Mouse (Mus musculus) limb, embryonic 14.5 days (tissue): ENCODE measurements around the gene Atp2c2. TPM values are rescaled to one million over a fixed set of nuclear protein-coding genes. Genes with fewer than 3 reads are reported as not detected.

Experiments
- ATAC-seq: fragments of 200-750 bp; cut with Nextera tagmentation; 2 replicates; pipeline ENCODE4 v1.8.0; 2017; ENCODE audit warnings: low read depth, moderate number of reproducible peaks, moderate TSS enrichment; ENCODE audit not compliant: low FRiP score
- DNase-seq: peaks from one replicate; pipeline ENCODE4 v3.0.0-alpha.2; 2015; ENCODE audit warnings: low spot score
- H3K27ac ChIP-seq: fragments of 300-500 bp; sonication (generic); replicated peaks from 2 replicates; pipeline ENCODE4 v1.5.1; 2014; ENCODE audit warnings: low read depth, mild to moderate bottlenecking, low read length, moderate library complexity, mixed read lengths
- H3K27me3 ChIP-seq: fragments of 300-500 bp; sonication (generic); 2 replicates; pipeline ENCODE4 v1.6.1; 2014; ENCODE audit warnings: low read length, mixed read lengths; ENCODE audit not compliant: control insufficient read depth, insufficient read depth
- H3K36me3 ChIP-seq: fragments of 300-500 bp; sonication (generic); 2 replicates; pipeline ENCODE4 v1.6.1; 2014; ENCODE audit warnings: mild to moderate bottlenecking, low read length, moderate library complexity, mixed read lengths; ENCODE audit not compliant: control insufficient read depth, insufficient read depth
- H3K4me1 ChIP-seq: fragments of 300-500 bp; sonication (generic); 2 replicates; pipeline ENCODE4 v1.6.1; 2014; ENCODE audit warnings: antibody characterized with exemption, low read length, mixed read lengths; ENCODE audit not compliant: control insufficient read depth, insufficient read depth
- H3K4me2 ChIP-seq: fragments of 300-500 bp; sonication (generic); replicated peaks from 2 replicates; pipeline ENCODE4 v1.6.1; 2014; ENCODE audit warnings: low read depth, mild to moderate bottlenecking, low read length, moderate library complexity; ENCODE audit not compliant: severe bottlenecking
- H3K4me3 ChIP-seq: fragments of 300-500 bp; sonication (generic); replicated peaks from 2 replicates; pipeline ENCODE4 v1.5.1; 2014; ENCODE audit warnings: low read length
- H3K9ac ChIP-seq: fragments of 300-500 bp; sonication (generic); 2 replicates; pipeline ENCODE4 v1.6.1; 2014; ENCODE audit warnings: mild to moderate bottlenecking, low read depth, low read length, moderate library complexity; ENCODE audit not compliant: severe bottlenecking
- H3K9me3 ChIP-seq: fragments of 300-500 bp; sonication (generic); 2 replicates; pipeline ENCODE4 v1.6.1; 2016; ENCODE audit warnings: low read length; ENCODE audit not compliant: control insufficient read depth
- POLR2A ChIP-seq: fragments of 200-500 bp; IDR thresholded peaks from 2 replicates; pipeline ENCODE4 v1.8.0; 2012; ENCODE audit warnings: inconsistent platforms, mild to moderate bottlenecking, moderate library complexity, borderline replicate concordance; ENCODE audit not compliant: insufficient read depth, insufficient read length; ENCODE audit errors: extremely low read depth
- WGBS: fragments of 180-500 bp; shearing (Covaris S2); extraction: QIAGEN DNeasy Blood & Tissue Kit; methylation state at CpG from one replicate; pipeline ENCODE4 v1.1.7; 2014; 5-methylcytosine and 5-hydroxymethylcytosine counted together
- polyA plus RNA-seq, 2 experiments: library from polyadenylated mRNA; depleted of rRNA in 1 of 2; stranded (reverse) in 1 of 2; unstranded in 1 of 2; fragments of >200 nt; fragmentation: Nextera tagmentation in 1 of 2; extraction: Ambion mirVana in 1 of 2; gene quantifications; 2 replicates each; pipeline versions ENCODE4 v1.2.1 to v1.2.3; 2012 to 2014

Gene Atp2c2
- polyA plus RNA-seq, 2 experiments, result 2.6 to 3.1 TPM

DNA sequence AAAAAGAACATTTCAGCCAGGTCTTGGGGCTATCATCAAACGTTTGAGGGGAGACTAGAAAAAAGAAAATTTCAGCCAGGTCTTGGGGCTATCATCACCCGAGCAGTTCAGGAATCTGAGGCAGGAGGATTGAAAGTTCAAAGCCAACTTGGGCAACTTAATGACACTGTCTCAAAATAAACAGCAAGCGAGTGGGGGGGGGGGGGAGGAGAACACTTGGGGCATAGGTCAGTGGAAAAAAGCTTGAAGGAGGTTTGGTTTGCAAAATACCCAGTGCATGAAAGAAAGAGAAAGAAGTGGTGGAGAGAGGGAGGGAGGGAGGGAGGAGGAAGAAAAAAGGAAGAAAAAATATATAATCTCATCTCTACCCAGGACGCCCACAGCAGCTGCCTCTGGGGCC is 87.5 kb downstream of the Atp2c2 start:
- Histone ChIP-seq H3K36me3 (no peaks in the 10 kb centered on the region), H3K27ac (no peak overlapping the region), H3K9me3 (no peaks in the 10 kb centered on the region), H3K9ac (no peak overlapping the region), H3K4me3 (no peak overlapping the region), H3K27me3 (no peaks in the 10 kb centered on the region), H3K4me1 (0 out of 2 replicates have a peak, but pooled peaks cover 9% of the 10 kb centered on the region), H3K4me2 (no peak overlapping the region)
- 41% methylated on average over 4 of the region's 4 CpGs for WGBS
- ATAC-seq (no peak), DNase-seq (no peak)
- no peak for TF ChIP-seq POLR2A

DNA sequence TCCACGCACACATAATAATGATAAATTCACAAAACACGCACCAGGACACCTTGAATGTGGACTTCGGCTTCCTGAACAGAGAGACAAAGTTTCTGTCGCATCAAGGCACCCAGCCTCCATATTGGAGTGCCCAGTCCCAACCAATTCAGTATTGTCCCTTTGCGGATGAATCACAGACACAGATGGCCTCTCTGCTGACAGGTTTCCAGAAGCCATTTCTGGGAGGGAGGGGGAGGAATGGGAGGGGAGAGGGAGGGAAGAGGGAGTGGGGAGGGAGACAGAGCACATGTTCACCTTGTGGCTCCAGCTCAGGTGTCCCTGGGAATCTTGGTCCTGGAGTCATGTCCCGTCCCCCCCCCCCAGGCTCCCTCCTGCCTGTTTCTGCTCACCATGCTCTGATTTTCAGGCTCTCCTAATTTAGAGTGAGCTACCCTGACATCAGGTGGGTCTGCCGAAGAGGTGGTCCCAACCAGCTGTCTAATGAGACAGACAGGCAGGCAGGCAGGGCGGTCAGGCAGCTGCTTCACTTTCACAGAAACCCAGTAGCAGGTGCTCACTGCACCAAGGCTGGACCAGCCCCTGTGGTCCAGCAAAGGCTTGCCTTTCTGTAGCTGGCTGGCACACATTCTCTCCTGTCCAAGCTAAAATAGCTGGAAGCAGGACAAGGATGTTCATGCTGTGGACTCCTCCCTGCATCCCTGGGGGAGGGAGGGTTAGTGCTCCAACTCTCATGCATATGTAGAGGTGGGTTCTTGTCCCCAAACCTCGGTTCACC is 89.0 kb downstream of the Atp2c2 start:
- no peak overlapping the region for H3K4me2 ChIP-seq
- DNase-seq, result no peak
- no peaks in the 10 kb centered on the region for H3K27me3 ChIP-seq
- no peak for TF ChIP-seq POLR2A
- WGBS, result 66% methylated on average over 9 of the region's 9 CpGs
- no peak overlapping the region for H3K27ac ChIP-seq
- 0 out of 2 replicates have a peak, but pooled peaks cover 9% of the 10 kb centered on the region for H3K4me1 ChIP-seq
- H3K9ac ChIP-seq, result no peak overlapping the region
- ATAC-seq, result no peak
- no peak overlapping the region for H3K4me3 ChIP-seq
- H3K9me3 ChIP-seq, result no peaks in the 10 kb centered on the region
- no peaks in the 10 kb centered on the region for H3K36me3 ChIP-seq

DNA sequence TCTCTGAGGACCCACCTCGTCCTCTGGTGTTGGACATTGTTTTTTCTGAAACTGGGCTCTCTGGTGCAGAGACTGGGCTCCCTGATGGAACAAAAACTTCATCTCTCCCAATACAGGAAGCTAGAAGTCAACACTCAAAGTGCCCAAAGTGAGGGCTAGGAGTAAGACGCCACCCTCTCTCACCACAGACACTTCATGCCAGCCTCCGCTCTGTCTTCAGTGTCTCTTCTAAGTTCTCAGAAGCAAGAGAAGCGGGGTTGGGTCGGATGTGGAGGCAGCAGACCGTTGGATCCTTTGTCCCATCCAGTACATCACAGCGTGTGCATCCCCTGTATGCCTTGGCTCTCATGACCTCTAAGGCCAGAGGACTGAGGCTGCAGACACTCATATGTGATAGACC is 89.8 kb downstream of the Atp2c2 start:
- Histone ChIP-seq H3K9me3 (no peaks in the 10 kb centered on the region), H3K4me1 (0 out of 2 replicates have a peak, but pooled peaks cover 9% of the 10 kb centered on the region), H3K4me2 (no peak overlapping the region), H3K27me3 (no peaks in the 10 kb centered on the region), H3K27ac (no peak overlapping the region), H3K36me3 (no peaks in the 10 kb centered on the region), H3K4me3 (no peak overlapping the region), H3K9ac (no peak overlapping the region)
- DNase-seq (no peak), ATAC-seq (no peak)
- no peak for TF ChIP-seq POLR2A
- WGBS, result 89% methylated on average over 7 of the region's 7 CpGs

DNA sequence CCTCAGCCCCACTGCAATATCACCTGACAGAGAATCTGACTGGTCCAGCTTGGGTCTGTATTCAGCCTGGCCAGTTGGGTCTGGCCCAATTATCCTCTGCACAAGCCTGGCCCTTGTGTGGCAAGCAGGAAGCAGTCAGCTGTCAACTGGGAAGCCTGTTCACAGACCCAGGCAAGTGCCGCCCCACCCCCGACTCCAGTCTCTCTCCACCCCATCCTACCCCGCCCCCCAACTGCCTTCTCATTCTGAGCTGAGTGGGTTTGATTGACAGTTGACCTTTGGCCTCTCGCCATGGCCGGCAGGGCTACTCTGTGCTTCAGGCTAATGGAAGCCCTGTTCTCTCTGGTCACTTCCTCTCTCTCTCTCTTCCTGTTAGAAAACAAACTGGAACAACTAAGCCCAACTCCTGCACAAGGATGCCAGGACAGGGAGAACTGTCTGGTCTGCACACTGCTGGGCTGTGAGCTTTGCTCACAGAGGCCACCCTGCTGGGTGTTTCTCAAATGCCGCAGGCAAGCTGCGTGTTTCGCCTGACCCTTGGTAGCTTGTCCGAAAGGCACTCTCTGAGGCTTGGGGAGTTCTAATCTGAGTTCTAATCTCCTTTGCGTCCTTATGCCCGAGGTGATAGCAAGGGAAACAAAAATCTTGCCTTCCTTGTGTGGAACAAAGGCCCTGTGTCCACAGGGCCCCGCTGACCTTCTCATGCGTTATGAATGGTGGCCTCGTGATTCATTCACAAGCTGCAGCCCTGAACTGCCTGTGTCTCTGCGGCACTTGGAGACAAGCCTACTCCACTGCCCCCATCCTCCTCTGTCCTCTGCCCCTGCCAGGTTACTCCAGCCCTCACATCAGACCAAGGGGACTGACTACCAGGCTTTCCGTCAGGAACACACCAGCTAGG is 92.2 kb downstream of the Atp2c2 start:
- no peaks in the 10 kb centered on the region for H3K27me3 ChIP-seq
- no peak overlapping the region for H3K4me2 ChIP-seq
- no peaks in the 10 kb centered on the region for H3K9me3 ChIP-seq
- no peak overlapping the region for H3K9ac ChIP-seq
- ATAC-seq (no peak), DNase-seq (no peak)
- no peak overlapping the region for H3K4me3 ChIP-seq
- WGBS, result 37% methylated on average over 16 of the region's 16 CpGs
- no peaks in the 10 kb centered on the region for H3K36me3 ChIP-seq
- no peak for TF ChIP-seq POLR2A
- 0 out of 2 replicates have a peak, but pooled peaks cover 9% of the 10 kb centered on the region for H3K4me1 ChIP-seq
- no peak overlapping the region for H3K27ac ChIP-seq

DNA sequence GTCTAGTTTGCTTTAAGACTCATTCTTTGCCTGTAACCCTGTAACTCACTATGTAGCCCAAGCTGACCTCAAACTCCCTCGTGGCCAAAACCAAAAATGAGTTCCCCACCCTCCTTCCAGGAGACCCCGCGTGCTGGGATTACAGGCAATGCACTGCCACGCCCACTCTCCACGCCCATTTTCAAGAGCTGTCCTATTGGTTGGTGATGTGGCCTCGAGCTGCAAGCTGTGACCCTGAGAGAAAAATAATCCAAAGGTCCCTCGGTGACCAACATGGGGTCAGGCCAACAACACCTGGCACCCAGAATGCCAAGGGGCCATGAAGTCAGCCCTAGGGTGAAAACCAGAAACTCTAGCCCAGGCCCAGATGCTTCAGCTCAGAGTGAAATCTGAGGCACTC is 94.9 kb downstream of the Atp2c2 start:
- Histone ChIP-seq H3K4me3 (no peak overlapping the region), H3K27me3 (no peaks in the 10 kb centered on the region), H3K9ac (no peak overlapping the region), H3K4me2 (no peak overlapping the region), H3K27ac (no peak overlapping the region), H3K36me3 (no peaks in the 10 kb centered on the region), H3K9me3 (no peaks in the 10 kb centered on the region), H3K4me1 (peaks cover 23% of the 10 kb centered on the region)
- DNase-seq, result no peak
- WGBS, result 39% methylated on average over 7 of the region's 7 CpGs
- TF ChIP-seq POLR2A, result no peak
- ATAC-seq, result no peak
